Mouse (Mus musculus) heart, adult 2 months (tissue): ENCODE measurements around the gene Cx3cl1. TPM values are rescaled to one million over a fixed set of nuclear protein-coding genes. Genes with fewer than 3 reads are reported as not detected.
A peak's percentile ranks its signal among the peaks of the same experiment; 100 is the strongest.

Experiments used
- DNase-seq, 2 experiments: peaks; one replicate each; pipeline ENCODE4 v3.0.0; 2021
- H3K27ac ChIP-seq: fragments of 200-600 bp; 2 replicates; pipeline ENCODE4 v1.8.1; 2022
- H3K27me3 ChIP-seq: fragments of 200-500 bp; 2 replicates; pipeline ENCODE4 v1.6.1; 2012; ENCODE audit warnings: mild to moderate bottlenecking, low read length, inconsistent platforms, mixed read lengths; ENCODE audit not compliant: control insufficient read depth, insufficient read depth
- H3K36me3 ChIP-seq: fragments of 200-500 bp; 2 replicates; pipeline ENCODE4 v1.6.1; 2012; ENCODE audit warnings: low read length, inconsistent platforms; ENCODE audit not compliant: control insufficient read depth, insufficient read depth
- H3K4me1 ChIP-seq: fragments of 200-500 bp; 2 replicates; pipeline ENCODE4 v1.6.1; 2011; ENCODE audit warnings: low read length; ENCODE audit not compliant: control insufficient read depth, insufficient read depth
- H3K4me3 ChIP-seq: fragments of 200-600 bp; 2 replicates; pipeline ENCODE4 v1.8.1; 2022
- H3K79me2 ChIP-seq: fragments of 200-500 bp; replicated peaks from 2 replicates; pipeline ENCODE4 v1.6.1; 2012; ENCODE audit warnings: mild to moderate bottlenecking, inconsistent platforms, low read length, moderate library complexity, mixed read lengths; ENCODE audit not compliant: control insufficient read depth, insufficient read depth
- H3K9ac ChIP-seq: fragments of 200-500 bp; 2 replicates; pipeline ENCODE4 v1.6.1; 2012; ENCODE audit warnings: low read depth, mild to moderate bottlenecking, control low read depth, inconsistent platforms, low read length, mixed read lengths
- CTCF ChIP-seq: fragments of 200-600 bp; IDR thresholded peaks from 2 replicates; pipeline ENCODE4 v1.8.1; 2022; ENCODE audit warnings: antibody characterized with exemption, mild to moderate bottlenecking, moderate library complexity
- EP300 ChIP-seq: fragments of 200-500 bp; IDR thresholded peaks from 2 replicates; pipeline ENCODE4 v1.6.1; 2011; ENCODE audit warnings: low read depth, low read length, control low read depth; ENCODE audit not compliant: insufficient read depth
- POLR2A ChIP-seq: fragments of 200-500 bp; IDR thresholded peaks from 2 replicates; pipeline ENCODE4 v1.6.1; 2011; ENCODE audit warnings: mild to moderate bottlenecking, low read depth, low read length, control low read depth; ENCODE audit not compliant: insufficient read depth
- WGBS: fragments of 180-500 bp; shearing (Covaris S2); methylation state at CpG from one replicate; pipeline ENCODE4 v1.1.7; 2018; 5-methylcytosine and 5-hydroxymethylcytosine counted together
- intact Hi-C: fragments of 180-260 bp; cut with DNase I; formaldehyde crosslinking; loops from one replicate; pipeline ENCODE4 v1.15.1; 2025
- long read RNA-seq: library from polyadenylated mRNA; stranded (forward); transcript quantifications from one replicate; pipeline ENCODE4 v2.0.0, GENCODE M21; 2021
- polyA plus RNA-seq: library from polyadenylated mRNA; depleted of rRNA; stranded (reverse); fragments of >200 nt; gene quantifications from 2 replicates; pipeline ENCODE4 v1.2.3, GENCODE M21; 2012; rRNA removed
- total RNA-seq, 2 experiments: library from RNA; stranded (reverse); gene quantifications; 2 replicates each; pipeline ENCODE4 v1.2.3; 2021

Gene Cx3cl1
- total RNA-seq = 1 to 10 TPM; 5.1 to 5.4 TPM
- polyA plus RNA-seq = 11.3 and 12.0 TPM in 2 replicates
- long read RNA-seq, transcript Cx3cl1-201 (3 exons, 3,315 nt) = major isoform, 7 of 9 reads
- long read RNA-seq, partial matches to known transcripts = 0 of 9 reads
- long read RNA-seq, other reads (novel, unspliced or antisense) = 2 of 9 reads

DNA sequence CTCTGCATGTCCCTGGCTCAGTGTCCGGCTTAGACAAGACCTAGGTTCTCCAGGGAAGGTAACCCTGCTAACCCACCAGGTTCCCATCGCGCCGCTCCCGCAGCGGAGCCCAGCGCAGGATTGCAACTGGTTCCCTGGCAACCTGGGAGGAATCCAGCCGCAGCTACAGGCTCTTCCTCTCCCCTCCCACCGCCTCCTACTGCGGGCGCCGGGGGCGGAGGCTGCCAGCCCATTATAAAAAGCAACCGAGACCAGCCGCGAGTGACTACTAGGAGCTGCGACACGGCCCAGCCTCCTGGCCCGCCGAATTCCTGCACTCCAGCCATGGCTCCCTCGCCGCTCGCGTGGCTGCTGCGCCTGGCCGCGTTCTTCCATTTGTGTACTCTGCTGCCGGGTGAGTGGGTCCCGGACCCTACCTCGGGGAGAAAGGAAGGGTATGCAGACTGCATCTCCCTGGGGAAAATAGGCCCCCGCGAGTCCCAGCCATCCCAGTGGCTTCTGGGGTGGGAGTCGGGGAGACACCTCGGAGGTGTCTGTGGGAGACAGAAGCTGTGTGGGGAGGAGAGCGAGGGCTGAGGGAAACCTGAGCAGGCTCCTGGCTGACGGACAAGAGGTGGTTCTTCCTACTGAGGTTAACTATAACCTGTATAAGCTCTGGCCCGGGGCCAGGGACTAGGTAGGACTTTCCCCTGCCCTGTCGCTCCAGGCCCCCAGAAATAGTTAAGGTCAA lies at the start of gene Cx3cl1:
Cx3cl1 (plus strand) TSS at position 69 of the 730 bp plus-strand sequence.
- no peaks in the 10 kb centered on the region for H3K27me3 ChIP-seq
- intact Hi-C loops = loop anchor here (5.0 kb wide), 1 partner anchor 65 kb away; no protein-coding TSS in a partner anchor
- H3K9ac ChIP-seq = peak within 1 kb of the TSS; percentile 55
- H3K79me2 ChIP-seq = no peaks in the 10 kb centered on the region
- no peaks in the 10 kb centered on the region for H3K36me3 ChIP-seq
- DNase-seq = peak; percentile 86 to 87
- TF ChIP-seq CTCF (no peak), POLR2A (peak; percentile 90), EP300 (0 out of 2 replicates have a peak, but pooled peaks have one; percentile 30)
- H3K4me1 ChIP-seq = no peaks in the 10 kb centered on the region; the same call in 1 of the 2 replicates
- H3K27ac ChIP-seq = peak within 1 kb of the TSS; percentile 71
- H3K4me3 ChIP-seq = peak within 1 kb of the TSS; percentile 54
- WGBS = under 1% methylated on average over 38 of the region's 38 CpGs

- Histone ChIP-seq H3K27me3 (no peaks in the 10 kb centered on the region), H3K4me1 (peaks cover 3% of the 10 kb centered on the region)
- WGBS = 53% methylated on average over 5 of the region's 5 CpGs
These were observed 45.8 kb upstream of the Cx3cl1 start for GRCm38 (mm10) chr8:94725998-94726397.

GRCm38 (mm10) chr8:94729301-94729700 lies 42.5 kb upstream of the Cx3cl1 start:
- no peak overlapping the region for H3K27ac ChIP-seq
- H3K4me3 ChIP-seq = no peak overlapping the region
- H3K27me3 ChIP-seq = no peaks in the 10 kb centered on the region
- no peak overlapping the region for H3K9ac ChIP-seq
- H3K36me3 ChIP-seq = no peaks in the 10 kb centered on the region
- H3K79me2 ChIP-seq = no peaks in the 10 kb centered on the region
- 69% methylated on average over 4 of the region's 4 CpGs for WGBS
- TF ChIP-seq CTCF (no peak), EP300 (no peak), POLR2A (no peak)
- no peak for DNase-seq
- intact Hi-C loops = no loop called here
- H3K4me1 ChIP-seq = peaks cover 3% of the 10 kb centered on the region

More at GRCm38 (mm10) chr8:94725998-94726397, 45.8 kb upstream of the Cx3cl1 start:
- DNase-seq = no peak
- H3K9ac ChIP-seq = no peak overlapping the region
- intact Hi-C loops = no loop called here
- no peaks in the 10 kb centered on the region for H3K36me3 ChIP-seq
- TF ChIP-seq EP300 (no peak), POLR2A (no peak), CTCF (no peak)
- no peaks in the 10 kb centered on the region for H3K79me2 ChIP-seq
- no peak overlapping the region for H3K4me3 ChIP-seq
- no peak overlapping the region for H3K27ac ChIP-seq

- DNase-seq = no peak
These were observed 37.9 kb upstream of the Cx3cl1 start for GRCm38 (mm10) chr8:94733821-94734465.

GRCm38 (mm10) chr8:94734735-94735350 lies 37.0 kb upstream of the Cx3cl1 start:
- Histone ChIP-seq H3K27ac (no peak overlapping the region), H3K27me3 (no peaks in the 10 kb centered on the region), H3K79me2 (no peaks in the 10 kb centered on the region), H3K4me3 (no peak overlapping the region), H3K36me3 (no peaks in the 10 kb centered on the region), H3K9ac (no peak overlapping the region), H3K4me1 (no peaks in the 10 kb centered on the region; the same call in 1 of the 2 replicates)
- DNase-seq = no peak
- TF ChIP-seq CTCF (no peak), EP300 (no peak)
- intact Hi-C loops = no loop called here
- 82% methylated on average over 7 of the region's 7 CpGs for WGBS

More at GRCm38 (mm10) chr8:94733821-94734465, 37.9 kb upstream of the Cx3cl1 start:
- no peaks in the 10 kb centered on the region; the same call in 1 of the 2 replicates for H3K4me1 ChIP-seq
- H3K4me3 ChIP-seq = no peak overlapping the region
- 57% methylated on average over 5 of the region's 5 CpGs for WGBS
- no peak overlapping the region for H3K9ac ChIP-seq
- H3K27ac ChIP-seq = no peak overlapping the region
- TF ChIP-seq CTCF = no peak
- TF ChIP-seq POLR2A = no peak
- no peak for TF ChIP-seq EP300
- no peaks in the 10 kb centered on the region for H3K36me3 ChIP-seq
- H3K79me2 ChIP-seq = no peaks in the 10 kb centered on the region
- no peaks in the 10 kb centered on the region for H3K27me3 ChIP-seq
- intact Hi-C loops = no loop called here
